26 mouse cellular contexts compared by ENCODE assay signal in the genomic region with DNA sequence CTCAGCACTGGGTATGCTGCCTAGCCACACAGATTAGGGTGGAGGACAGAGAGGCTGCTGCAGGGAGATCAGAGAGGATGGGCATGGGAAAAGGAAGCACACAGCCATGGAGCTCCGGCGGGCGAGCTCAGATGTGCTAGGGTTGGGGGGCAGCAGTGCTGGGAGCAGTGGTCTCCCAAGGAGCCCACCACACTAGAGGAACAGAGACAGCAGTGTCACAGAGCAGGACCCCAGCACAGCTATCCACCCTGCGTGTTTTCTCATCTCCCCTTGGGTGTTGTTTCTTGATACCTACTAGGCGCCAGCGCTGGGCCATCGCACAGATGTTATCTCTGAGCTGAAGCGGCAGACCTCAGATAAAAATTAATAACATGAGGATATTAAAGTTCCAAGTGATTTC.
"Had no signal": no experiment of that assay in that cellular context is flagged by ENCODE, and none has a peak within 500 bp of the region (broad histone marks: within the 10 kb centered on the region; RNA-seq: fewer than 3 reads in every experiment).

No protein-coding gene starts in this region.

- H3K9me3 ChIP-seq: heart, embryonic 13.5 days; heart, embryonic 15.5 days; hindbrain, embryonic 10.5 days; hindbrain, embryonic 12.5 days; limb, embryonic 10.5 days; limb, embryonic 12.5 days; liver, embryonic 13.5 days had no signal

- H3K9ac ChIP-seq: heart, embryonic 13.5 days; heart, embryonic 15.5 days; hindbrain, embryonic 12.5 days; hindbrain, embryonic 14.5 days; limb, embryonic 12.5 days; liver, embryonic 13.5 days had no signal

- H3K4me2 ChIP-seq: heart, embryonic 11.5 days; heart, embryonic 13.5 days; heart, embryonic 15.5 days; hindbrain, embryonic 12.5 days; hindbrain, embryonic 14.5 days; limb, embryonic 12.5 days; liver, embryonic 11.5 days; liver, embryonic 13.5 days had no signal

- DNase-seq: gastrocnemius, adult 2 months; gastrocnemius, postnatal 10 days; gastrocnemius, postnatal 25 days; heart, postnatal 14 days; heart, postnatal 4 days; kidney, adult 18-20 months; kidney, adult 8-10 months; kidney, postnatal 10 days; kidney, postnatal 25 days; kidney, postnatal 4 days; liver; liver, embryonic 13.5 days had no signal

- ATAC-seq: hindbrain, embryonic 16.5 days; inflammation-experienced regulatory T-cells, adult 6 months; intestine, postnatal 0 days had no signal

- H3K27me3 ChIP-seq: heart, embryonic 13.5 days; heart, embryonic 15.5 days; hindbrain, embryonic 12.5 days; limb, embryonic 12.5 days; liver, embryonic 13.5 days had no signal

- H3K36me3 ChIP-seq: heart, embryonic 13.5 days; heart, embryonic 15.5 days; hindbrain, embryonic 12.5 days; limb, embryonic 12.5 days; liver, embryonic 13.5 days had no signal

- H3K4me1 ChIP-seq: limb, embryonic 10.5 days; liver, embryonic 13.5 days had no signal

- H3K27ac ChIP-seq: gastrocnemius, adult 2 months; heart, embryonic 13.5 days; heart, embryonic 15.5 days; hindbrain, embryonic 10.5 days; hindbrain, embryonic 12.5 days; hindbrain, embryonic 14.5 days; layer of hippocampus, adult 2 months; left cerebral cortex, adult 2 months; limb, embryonic 10.5 days; limb, embryonic 12.5 days; liver, embryonic 13.5 days had no signal

- H3K4me3 ChIP-seq: gastrocnemius, adult 2 months; heart, embryonic 13.5 days; heart, embryonic 15.5 days; hindbrain, embryonic 10.5 days; hindbrain, embryonic 12.5 days; layer of hippocampus, adult 2 months; left cerebral cortex, adult 2 months; limb, embryonic 10.5 days; limb, embryonic 12.5 days; liver, embryonic 13.5 days had no signal
